Mouse (Mus musculus) MEL (cell line): Measurements from ENCODE around the gene Numa1. TPM values are rescaled to one million over a fixed set of nuclear protein-coding genes. Genes with fewer than 3 reads are reported as not detected.

Source experiments
- DNase-seq: peaks from one replicate; pipeline ENCODE4 v3.0.0; 2011; ENCODE audit warnings: low read depth, low spot score
- H3K27ac ChIP-seq: 2 replicates; pipeline ENCODE4 v1.5.1; 2012; ENCODE audit warnings: low read depth, mild to moderate bottlenecking, control low read depth, low read length, moderate library complexity; ENCODE audit not compliant: control insufficient read depth
- H3K27me3 ChIP-seq, 2 experiments: fragments of 150-350 bp in 1 of 2; sonication (generic) in 1 of 2; 2 replicates each; pipeline ENCODE4 v1.6.1; 2012; ENCODE audit warnings: low read length in 2 of 2, mild to moderate bottlenecking in 2 of 2, improper control_type of control experiment in 1 of 2, moderate library complexity in 1 of 2; ENCODE audit not compliant: insufficient read depth in 2 of 2, control insufficient read depth in 1 of 2
- H3K36me3 ChIP-seq, 2 experiments: 2 replicates each; pipeline ENCODE4 v1.6.1; 2012 to 2014; ENCODE audit warnings: low read length in 2 of 2, improper control_type of control experiment in 1 of 2, inconsistent platforms in 1 of 2, mild to moderate bottlenecking in 1 of 2; ENCODE audit not compliant: insufficient read depth in 2 of 2, control insufficient read depth in 1 of 2
- H3K4me1 ChIP-seq, 2 experiments: fragments of 150-350 bp in 1 of 2; sonication (generic) in 1 of 2; 2 replicates each; pipeline ENCODE4 v1.6.1; 2012; ENCODE audit warnings: low read length in 2 of 2, improper control_type of control experiment in 1 of 2, mild to moderate bottlenecking in 1 of 2; ENCODE audit not compliant: insufficient read depth in 2 of 2, control insufficient read depth in 1 of 2
- H3K4me3 ChIP-seq, 2 experiments: fragments of 150-350 bp in 1 of 2; sonication (generic) in 1 of 2; 2 replicates each; pipeline ENCODE4 v1.5.1; 2012; ENCODE audit warnings: low read depth in 2 of 2, low read length in 2 of 2, mild to moderate bottlenecking in 2 of 2, moderate library complexity in 2 of 2, control low read depth in 1 of 2, improper control_type of control experiment in 1 of 2; ENCODE audit not compliant: control insufficient read depth in 1 of 2, insufficient read depth in 1 of 2
- H3K79me2 ChIP-seq: 2 replicates; pipeline ENCODE4 v1.6.1; 2012; ENCODE audit warnings: mild to moderate bottlenecking, low read length, moderate library complexity; ENCODE audit not compliant: control insufficient read depth, poor library complexity, insufficient read depth
- H3K9ac ChIP-seq: 2 replicates; pipeline ENCODE4 v1.6.1; 2012; ENCODE audit warnings: low read depth, mild to moderate bottlenecking, control low read depth, low read length, moderate library complexity; ENCODE audit not compliant: control insufficient read depth, poor library complexity, severe bottlenecking
- H3K9me3 ChIP-seq: fragments of 150-350 bp; sonication (generic); replicated peaks from 2 replicates; pipeline ENCODE4 v1.6.1; 2012; ENCODE audit warnings: mild to moderate bottlenecking, low read length, improper control_type of control experiment, moderate library complexity; ENCODE audit not compliant: insufficient read depth
- BHLHE40 ChIP-seq: IDR thresholded peaks from 2 replicates; pipeline ENCODE4 v1.6.1; 2012; ENCODE audit warnings: low read depth, mild to moderate bottlenecking, inconsistent platforms, low read length, improper control_type of control experiment, borderline replicate concordance
- CHD1 ChIP-seq: IDR thresholded peaks from 2 replicates; pipeline ENCODE4 v1.6.1; 2012; ENCODE audit warnings: low read depth, mild to moderate bottlenecking, inconsistent platforms, low read length, improper control_type of control experiment
- CHD2 ChIP-seq: IDR thresholded peaks from 2 replicates; pipeline ENCODE4 v1.6.1; 2011; ENCODE audit warnings: low read length, improper control_type of control experiment
- CTCF ChIP-seq, 3 experiments: IDR thresholded peaks in 2 of 3; conservative IDR thresholded peaks in 1 of 3; 2 replicates each; pipeline ENCODE4 v1.5.1; 2011 to 2012; ENCODE audit warnings: low read length in 3 of 3, low read depth in 2 of 3, mild to moderate bottlenecking in 2 of 3, improper control_type of control experiment in 1 of 3, inconsistent platforms in 1 of 3, mixed read lengths in 1 of 3, moderate library complexity in 1 of 3; ENCODE audit not compliant: control insufficient read depth in 1 of 3, insufficient read depth in 1 of 3, poor library complexity in 1 of 3, severe bottlenecking in 1 of 3
- E2F4 ChIP-seq: IDR thresholded peaks from 2 replicates; pipeline ENCODE4 v1.6.1; 2011; ENCODE audit warnings: low read depth, low read length, improper control_type of control experiment, borderline replicate concordance
- ELF1 ChIP-seq: IDR thresholded peaks from 2 replicates; pipeline ENCODE4 v1.6.1; 2014; ENCODE audit warnings: low read depth, mild to moderate bottlenecking, inconsistent platforms, low read length, improper control_type of control experiment, moderate library complexity
- EP300 ChIP-seq, 2 experiments: IDR thresholded peaks; 2 replicates each; pipeline ENCODE4 v1.6.1; 2011; ENCODE audit warnings: improper control_type of control experiment in 2 of 2, low read length in 2 of 2, low read depth in 1 of 2, mild to moderate bottlenecking in 1 of 2
- ETS1 ChIP-seq: IDR thresholded peaks from 2 replicates; pipeline ENCODE4 v1.6.1; 2012; ENCODE audit warnings: low read depth, mild to moderate bottlenecking, inconsistent platforms, low read length, improper control_type of control experiment, moderate library complexity
- GABPA ChIP-seq: IDR thresholded peaks from 2 replicates; pipeline ENCODE4 v1.6.1; 2012; ENCODE audit warnings: low read depth, mild to moderate bottlenecking, inconsistent platforms, low read length, improper control_type of control experiment, moderate library complexity
- HCFC1 ChIP-seq: IDR thresholded peaks from 2 replicates; pipeline ENCODE4 v1.6.1; 2012; ENCODE audit warnings: low read depth, mild to moderate bottlenecking, inconsistent platforms, low read length, improper control_type of control experiment, moderate library complexity
- KAT2A ChIP-seq: conservative IDR thresholded peaks from 2 replicates; pipeline ENCODE4 v1.6.1; 2012; ENCODE audit warnings: low read depth, low read length, improper control_type of control experiment, inconsistent platforms
- MAFK ChIP-seq: IDR thresholded peaks from 2 replicates; pipeline ENCODE4 v1.6.1; 2011; ENCODE audit warnings: low read depth, mild to moderate bottlenecking, low read length, improper control_type of control experiment, borderline replicate concordance
- MAX ChIP-seq: IDR thresholded peaks from 2 replicates; pipeline ENCODE4 v1.6.1; 2011; ENCODE audit warnings: low read length, improper control_type of control experiment
- MXI1 ChIP-seq: IDR thresholded peaks from 2 replicates; pipeline ENCODE4 v1.6.1; 2011; ENCODE audit warnings: mild to moderate bottlenecking, low read depth, low read length, improper control_type of control experiment
- MYB ChIP-seq: IDR thresholded peaks from 2 replicates; pipeline ENCODE4 v1.6.1; 2011; ENCODE audit warnings: mild to moderate bottlenecking, low read depth, low read length, improper control_type of control experiment
- MYC ChIP-seq: IDR thresholded peaks from 2 replicates; pipeline ENCODE4 v1.6.1; 2011; ENCODE audit warnings: low read depth, mild to moderate bottlenecking, low read length, improper control_type of control experiment, moderate library complexity
- NELFE ChIP-seq: IDR thresholded peaks from 2 replicates; pipeline ENCODE4 v1.6.1; 2011; ENCODE audit warnings: low read depth, low read length, improper control_type of control experiment
- NRF1 ChIP-seq: IDR thresholded peaks from 2 replicates; pipeline ENCODE4 v1.6.1; 2014; ENCODE audit warnings: low read depth, mild to moderate bottlenecking, inconsistent platforms, low read length, improper control_type of control experiment, moderate library complexity; ENCODE audit not compliant: poor library complexity, insufficient read depth, severe bottlenecking
- POLR2A ChIP-seq, 2 experiments: IDR thresholded peaks; 2 replicates each; pipeline ENCODE4 v1.6.1; 2011 to 2012; ENCODE audit warnings: low read length in 2 of 2, mild to moderate bottlenecking in 2 of 2, control low read depth in 1 of 2, improper control_type of control experiment in 1 of 2, low read depth in 1 of 2, moderate library complexity in 1 of 2; ENCODE audit not compliant: control insufficient read depth in 1 of 2, insufficient read depth in 1 of 2, poor library complexity in 1 of 2
- POLR2AphosphoS2 ChIP-seq: IDR thresholded peaks from 2 replicates; pipeline ENCODE4 v1.6.1; 2011; ENCODE audit warnings: low read length, improper control_type of control experiment
- SIN3A ChIP-seq: IDR thresholded peaks from 2 replicates; pipeline ENCODE4 v1.6.1; 2012; ENCODE audit warnings: low read length, improper control_type of control experiment, inconsistent platforms
- TBP ChIP-seq: IDR thresholded peaks from 2 replicates; pipeline ENCODE4 v1.8.0; 2011; ENCODE audit warnings: low read depth, low read length, improper control_type of control experiment
- USF1 ChIP-seq: IDR thresholded peaks from 2 replicates; pipeline ENCODE4 v1.6.1; 2014; ENCODE audit warnings: low read depth, mild to moderate bottlenecking, inconsistent platforms, low read length, improper control_type of control experiment, moderate library complexity
- ZKSCAN1 ChIP-seq: IDR thresholded peaks from 2 replicates; pipeline ENCODE4 v1.6.1; 2012; ENCODE audit warnings: low read depth, mild to moderate bottlenecking, inconsistent platforms, low read length, improper control_type of control experiment, moderate library complexity
- ZMIZ1 ChIP-seq: IDR thresholded peaks from 2 replicates; pipeline ENCODE4 v1.6.1; 2012; ENCODE audit warnings: low read depth, mild to moderate bottlenecking, inconsistent platforms, low read length, improper control_type of control experiment, moderate library complexity
- ZNF384 ChIP-seq: IDR thresholded peaks from 2 replicates; pipeline ENCODE4 v1.6.1; 2012; ENCODE audit warnings: low read depth, mild to moderate bottlenecking, inconsistent platforms, low read length, improper control_type of control experiment
- polyA plus RNA-seq, 2 experiments: library from polyadenylated mRNA; stranded (reverse) in 1 of 2; unstranded in 1 of 2; fragments of >175 nt in 1 of 2; fragments of >200 nt in 1 of 2; gene quantifications; 2 replicates each; pipeline versions ENCODE4 v1.2.1 to v1.2.4; 2012; ENCODE audit warnings: low replicate concordance in 2 of 2, low read depth in 1 of 2; ENCODE audit not compliant: insufficient read length in 2 of 2, insufficient read depth in 1 of 2, missing spikeins in 1 of 2
- total RNA-seq: library from RNA; depleted of rRNA; stranded (reverse); fragments of 300-350 nt; gene quantifications from 2 replicates; pipeline ENCODE4 v1.2.3, GENCODE M21; 2012; rRNA removed

Gene Numa1
- total RNA-seq, result 48.7 and 54.5 TPM in 2 replicates
- 10 to 100 TPM; 50.0 to 91.2 TPM for polyA plus RNA-seq

GRCm38 (mm10) chr7:101933751-101934240, at the start of gene Numa1, which contains the start of gene Lrrc51:
Numa1 (plus strand) TSS chr7:101934111.
Lrrc51 (minus strand) TSS chr7:101933895.
- no peaks in the 10 kb centered on the region for H3K27me3 ChIP-seq
- peak within 1 kb of the TSS; percentile 87 to 90 for H3K4me3 ChIP-seq
- peaks cover 7 to 32% of the 10 kb centered on the region in 2 experiments for H3K4me1 ChIP-seq
- TF ChIP-seq E2F4 (peak; percentile 75; the same call in 1 of the 2 replicates), USF1 (no peak; the same call in 1 of the 2 replicates), POLR2AphosphoS2 (peak; percentile 60), TBP (peak; percentile 56), ETS1 (peak; percentile 7; the same call in 1 of the 2 replicates), KAT2A (peak; percentile 90), NRF1 (0 out of 2 replicates have a peak, but pooled peaks have one; percentile 31), MYC (peak; percentile 94), EP300 (IDR thresholded peaks at IDR 0.05; ENCODE audit: low read depth in 1 of 2, low read length in 2 of 2) (peak in 1 of 2 experiments; percentile 17; a peak in 1 of 4 replicates), POLR2A (IDR thresholded peaks at IDR 0.05; ENCODE audit: control insufficient read depth in 1 of 2, insufficient read depth in 1 of 2, low read depth in 1 of 2, low read length in 2 of 2, poor library complexity in 1 of 2) (peak; percentile 79 to 84; a peak in 3 of 4 replicates), ELF1 (peak; percentile 98), MAFK (no peak), CTCF (IDR thresholded peaks at IDR 0.05 in 2 of 3, conservative IDR thresholded peaks at IDR 0.05 in 1 of 3; ENCODE audit: control insufficient read depth in 1 of 3, insufficient read depth in 1 of 3, low read depth in 2 of 3, low read length in 3 of 3, poor library complexity in 1 of 3, severe bottlenecking in 1 of 3) (no peak), ZKSCAN1 (no peak), NELFE (peak; percentile 77), MYB (no peak), MXI1 (peak; percentile 98), ZMIZ1 (peak; percentile 60), CHD2 (peak; percentile 26; the same call in 1 of the 2 replicates), SIN3A (peak; percentile 98), MAX (peak; percentile 84), CHD1 (no peak), ZNF384 (no peak), BHLHE40 (0 out of 2 replicates have a peak, but pooled peaks have one; percentile 50), GABPA (no peak), HCFC1 (peak; percentile 98)
- peak; percentile 99 for DNase-seq
- H3K27ac ChIP-seq, result peak within 1 kb of the TSS; percentile 79
- peaks cover 50% of the 10 kb centered on the region for H3K79me2 ChIP-seq
- H3K36me3 ChIP-seq, result peaks cover 0 to 37% of the 10 kb centered on the region in 2 experiments; a peak in 2 of 4 replicates
- no peaks in the 10 kb centered on the region for H3K9me3 ChIP-seq
- peak within 1 kb of the TSS; percentile 89 for H3K9ac ChIP-seq
